Mouse (Mus musculus) liver, embryonic 14.5 days (tissue): ENCODE measurements around the gene Strn4.

Source experiments
- CTCF ChIP-seq: IDR thresholded peaks from 2 replicates; pipeline ENCODE4 v1.5.1; 2016; ENCODE audit warnings: antibody characterized with exemption, low read depth, control low read depth
- EP300 ChIP-seq: IDR thresholded peaks from 2 replicates; pipeline ENCODE4 v1.6.1; 2016; ENCODE audit warnings: antibody characterized with exemption, low read depth

DNA sequence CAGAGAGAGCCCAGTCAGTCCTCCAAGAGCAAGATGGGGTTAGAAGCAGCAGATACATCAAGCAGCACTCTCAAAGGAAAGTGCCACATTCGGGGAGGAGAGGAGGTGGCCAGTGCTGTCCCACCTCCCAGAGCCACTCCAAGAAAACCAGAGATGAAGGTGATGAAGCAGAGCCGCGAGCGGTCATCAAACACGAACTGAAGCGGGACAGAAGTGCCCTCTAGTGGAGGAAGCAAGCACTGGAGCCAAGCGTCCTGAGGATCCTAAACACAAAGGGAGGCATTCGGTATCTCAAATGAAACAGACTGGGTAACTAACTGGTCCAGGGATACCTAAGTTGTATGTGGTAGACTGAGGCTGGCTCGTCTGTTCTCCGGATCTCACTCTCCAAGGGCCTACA is 6.0 kb upstream of the Strn4 start:
- TF ChIP-seq CTCF (peak; percentile 97), EP300 (no peak)
